Mouse (Mus musculus): ENCODE measurements around the gene Mepce.

The Mepce gene

GRCm38 (mm10) chr5:137788171-137788570 lies 716 bp upstream of the Mepce start:
- DNase-seq (ENCODE audit: low read depth, low spot score) = peak; percentile 45

- DNase-seq (ENCODE audit: low read depth, low spot score) = peak; percentile 100
Observed at GRCm38 (mm10) chr5:137786109-137786942, 1.1 kb downstream of the Mepce start.

- DNase-seq (ENCODE audit: low read depth, low spot score) = peak; percentile 75
Observed at GRCm38 (mm10) chr5:137785164-137786031, 2.1 kb downstream of the Mepce start.

- no peak for DNase-seq (ENCODE audit: low read depth, low spot score)
Observed at GRCm38 (mm10) chr5:137784546-137784945, 2.9 kb downstream of the Mepce start.

- no peak for DNase-seq (ENCODE audit: low read depth, low spot score)
Observed at GRCm38 (mm10) chr5:137783901-137784540, 3.4 kb downstream of the Mepce start.

GRCm38 (mm10) chr5:137782776-137783522 lies 4.5 kb downstream of the Mepce start:
- DNase-seq (ENCODE audit: low read depth, low spot score) = no peak

GRCm38 (mm10) chr5:137781661-137782060 lies 5.8 kb downstream of the Mepce start:
- DNase-seq (ENCODE audit: low read depth, low spot score) = no peak

- peak; percentile 58 for DNase-seq (ENCODE audit: low read depth, low spot score)
Observed at GRCm38 (mm10) chr5:137779053-137779933, 8.2 kb downstream of the Mepce start.

GRCm38 (mm10) chr5:137778635-137779034 lies 8.8 kb downstream of the Mepce start, which contains the start of gene Ppp1r35:
Gene Ppp1r35 (plus strand): TSS chr5:137778849.
- DNase-seq (ENCODE audit: low read depth, low spot score) = peak; percentile 97

GRCm38 (mm10) chr5:137777267-137777845 lies 10.1 kb downstream of the Mepce start:
- no peak for DNase-seq (ENCODE audit: low read depth, low spot score)

- DNase-seq (ENCODE audit: low read depth, low spot score) = peak; percentile 49
Observed at GRCm38 (mm10) chr5:137776408-137776918, 11.0 kb downstream of the Mepce start.

GRCm38 (mm10) chr5:137775587-137776290 lies 11.7 kb downstream of the Mepce start:
- DNase-seq (ENCODE audit: low read depth, low spot score) = no peak

GRCm38 (mm10) chr5:137772755-137773154 lies 14.7 kb downstream of the Mepce start:
- DNase-seq (ENCODE audit: low read depth, low spot score) = no peak

- DNase-seq (ENCODE audit: low read depth, low spot score) = peak; percentile 88
Observed at GRCm38 (mm10) chr5:137770709-137771108, 16.7 kb downstream of the Mepce start.

- DNase-seq (ENCODE audit: low read depth, low spot score) = no peak
Observed at GRCm38 (mm10) chr5:137768475-137768874, 19.0 kb downstream of the Mepce start.

GRCm38 (mm10) chr5:137766270-137766669 lies 21.2 kb downstream of the Mepce start:
- DNase-seq (ENCODE audit: low read depth, low spot score) = peak; percentile 78

- DNase-seq (ENCODE audit: low read depth, low spot score) = no peak
Observed at GRCm38 (mm10) chr5:137764609-137765340, 22.7 kb downstream of the Mepce start.

- DNase-seq (ENCODE audit: low read depth, low spot score) = peak; percentile 89
Observed at GRCm38 (mm10) chr5:137759971-137760412, 27.5 kb downstream of the Mepce start.

Measured in CD4-positive, CD25-positive, alpha-beta regulatory T cell, adult 2 months (primary cell).